Mouse (Mus musculus): ENCODE measurements around the gene Sec61a1. TPM values are rescaled to one million over a fixed set of nuclear protein-coding genes. Genes with fewer than 3 reads are reported as not detected.

Sec61a1 gene
- total RNA-seq (2017), result 110 to 141 TPM (median 110 TPM) in 3 replicates

GRCm38 (mm10) chr6:88518404-88519263 is at the start of gene Sec61a1:
Sec61a1 (minus strand) TSS chr6:88518905.
- peak; percentile 95 for ATAC-seq (replicated peaks; ENCODE audit: insufficient number of reproducible peaks, low FRiP score, low TSS enrichment, poor library complexity, severe bottlenecking)

- no peak for ATAC-seq (replicated peaks; ENCODE audit: insufficient number of reproducible peaks, low FRiP score, low TSS enrichment, poor library complexity, severe bottlenecking)
These were observed 48.0 kb upstream of the Sec61a1 start for GRCm38 (mm10) chr6:88566676-88567075.

GRCm38 (mm10) chr6:88565033-88565432 is 46.3 kb upstream of the Sec61a1 start:
- ATAC-seq (replicated peaks; ENCODE audit: insufficient number of reproducible peaks, low FRiP score, low TSS enrichment, poor library complexity, severe bottlenecking), result no peak

GRCm38 (mm10) chr6:88560156-88560555 is 41.5 kb upstream of the Sec61a1 start:
- ATAC-seq (replicated peaks; ENCODE audit: insufficient number of reproducible peaks, low FRiP score, low TSS enrichment, poor library complexity, severe bottlenecking), result no peak

- ATAC-seq (replicated peaks; ENCODE audit: insufficient number of reproducible peaks, low FRiP score, low TSS enrichment, poor library complexity, severe bottlenecking), result no peak
These were observed 41.0 kb upstream of the Sec61a1 start for GRCm38 (mm10) chr6:88559688-88560087.

GRCm38 (mm10) chr6:88558076-88558475 is 39.4 kb upstream of the Sec61a1 start:
- no peak for ATAC-seq (replicated peaks; ENCODE audit: insufficient number of reproducible peaks, low FRiP score, low TSS enrichment, poor library complexity, severe bottlenecking)

GRCm38 (mm10) chr6:88557548-88557947 is 38.8 kb upstream of the Sec61a1 start:
- no peak for ATAC-seq (replicated peaks; ENCODE audit: insufficient number of reproducible peaks, low FRiP score, low TSS enrichment, poor library complexity, severe bottlenecking)

- ATAC-seq (replicated peaks; ENCODE audit: insufficient number of reproducible peaks, low FRiP score, low TSS enrichment, poor library complexity, severe bottlenecking), result no peak
These were observed 31.2 kb upstream of the Sec61a1 start for GRCm38 (mm10) chr6:88549916-88550315.

GRCm38 (mm10) chr6:88549137-88549814 is 30.6 kb upstream of the Sec61a1 start:
- no peak for ATAC-seq (replicated peaks; ENCODE audit: insufficient number of reproducible peaks, low FRiP score, low TSS enrichment, poor library complexity, severe bottlenecking)

- ATAC-seq (replicated peaks; ENCODE audit: insufficient number of reproducible peaks, low FRiP score, low TSS enrichment, poor library complexity, severe bottlenecking), result no peak
These were observed 29.8 kb upstream of the Sec61a1 start for GRCm38 (mm10) chr6:88548405-88549049.

GRCm38 (mm10) chr6:88545397-88545790 is 26.7 kb upstream of the Sec61a1 start:
- ATAC-seq (replicated peaks; ENCODE audit: insufficient number of reproducible peaks, low FRiP score, low TSS enrichment, poor library complexity, severe bottlenecking), result no peak

- no peak for ATAC-seq (replicated peaks; ENCODE audit: insufficient number of reproducible peaks, low FRiP score, low TSS enrichment, poor library complexity, severe bottlenecking)
These were observed 26.1 kb upstream of the Sec61a1 start for GRCm38 (mm10) chr6:88544644-88545396.

- no peak for ATAC-seq (replicated peaks; ENCODE audit: insufficient number of reproducible peaks, low FRiP score, low TSS enrichment, poor library complexity, severe bottlenecking)
These were observed 25.5 kb upstream of the Sec61a1 start for GRCm38 (mm10) chr6:88544241-88544640.

- no peak for ATAC-seq (replicated peaks; ENCODE audit: insufficient number of reproducible peaks, low FRiP score, low TSS enrichment, poor library complexity, severe bottlenecking)
These were observed 21.5 kb upstream of the Sec61a1 start for GRCm38 (mm10) chr6:88540093-88540755.

- no peak for ATAC-seq (replicated peaks; ENCODE audit: insufficient number of reproducible peaks, low FRiP score, low TSS enrichment, poor library complexity, severe bottlenecking)
These were observed 11.6 kb upstream of the Sec61a1 start for GRCm38 (mm10) chr6:88530306-88530705.

GRCm38 (mm10) chr6:88524056-88524455 is 5.4 kb upstream of the Sec61a1 start:
- ATAC-seq (replicated peaks; ENCODE audit: insufficient number of reproducible peaks, low FRiP score, low TSS enrichment, poor library complexity, severe bottlenecking), result no peak

- no peak for ATAC-seq (replicated peaks; ENCODE audit: insufficient number of reproducible peaks, low FRiP score, low TSS enrichment, poor library complexity, severe bottlenecking)
These were observed 4.7 kb upstream of the Sec61a1 start for GRCm38 (mm10) chr6:88523451-88523850.

GRCm38 (mm10) chr6:88523043-88523442 is 4.3 kb upstream of the Sec61a1 start:
- ATAC-seq (replicated peaks; ENCODE audit: insufficient number of reproducible peaks, low FRiP score, low TSS enrichment, poor library complexity, severe bottlenecking), result no peak

All from monocyte, adult 5-6 weeks (primary cell).